Mouse (Mus musculus) cerebellum, adult 2 months (tissue): ENCODE data around the gene 4930432M17Rik.

Experiments
- CTCF ChIP-seq: fragments of 200-500 bp; IDR thresholded peaks from 2 replicates; pipeline ENCODE4 v1.5.1; 2011; ENCODE audit warnings: low read depth, mild to moderate bottlenecking, control low read depth, low read length, moderate library complexity, borderline replicate concordance; ENCODE audit not compliant: insufficient read depth
- POLR2A ChIP-seq: fragments of 200-500 bp; IDR thresholded peaks from 2 replicates; pipeline ENCODE4 v1.6.1; 2011; ENCODE audit warnings: low read length, control low read depth, borderline replicate concordance; ENCODE audit not compliant: insufficient read depth

DNA sequence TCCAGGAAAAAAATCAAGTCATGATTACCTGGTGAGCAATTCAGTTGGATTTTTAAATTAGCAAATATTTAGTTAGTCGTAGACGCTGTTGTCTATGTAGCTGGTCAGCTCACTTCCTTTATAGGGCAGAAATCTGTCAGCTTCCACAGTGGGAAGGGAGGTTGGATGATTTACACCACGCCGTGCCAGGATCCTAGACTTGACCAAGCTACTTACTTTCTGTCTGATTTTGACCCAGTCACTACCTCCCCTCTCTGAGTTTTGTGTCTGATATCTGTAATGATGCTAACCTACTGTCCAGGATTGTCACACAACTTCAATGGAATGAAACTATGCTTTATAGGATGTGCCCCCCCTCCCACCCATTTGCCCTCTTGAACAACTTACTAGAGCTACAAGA lies 29.3 kb downstream of the 4930432M17Rik start:
- TF ChIP-seq POLR2A (no peak), CTCF (no peak)
